Mouse (Mus musculus): ENCODE results near the gene Hadhb.

Gene Hadhb

DNA sequence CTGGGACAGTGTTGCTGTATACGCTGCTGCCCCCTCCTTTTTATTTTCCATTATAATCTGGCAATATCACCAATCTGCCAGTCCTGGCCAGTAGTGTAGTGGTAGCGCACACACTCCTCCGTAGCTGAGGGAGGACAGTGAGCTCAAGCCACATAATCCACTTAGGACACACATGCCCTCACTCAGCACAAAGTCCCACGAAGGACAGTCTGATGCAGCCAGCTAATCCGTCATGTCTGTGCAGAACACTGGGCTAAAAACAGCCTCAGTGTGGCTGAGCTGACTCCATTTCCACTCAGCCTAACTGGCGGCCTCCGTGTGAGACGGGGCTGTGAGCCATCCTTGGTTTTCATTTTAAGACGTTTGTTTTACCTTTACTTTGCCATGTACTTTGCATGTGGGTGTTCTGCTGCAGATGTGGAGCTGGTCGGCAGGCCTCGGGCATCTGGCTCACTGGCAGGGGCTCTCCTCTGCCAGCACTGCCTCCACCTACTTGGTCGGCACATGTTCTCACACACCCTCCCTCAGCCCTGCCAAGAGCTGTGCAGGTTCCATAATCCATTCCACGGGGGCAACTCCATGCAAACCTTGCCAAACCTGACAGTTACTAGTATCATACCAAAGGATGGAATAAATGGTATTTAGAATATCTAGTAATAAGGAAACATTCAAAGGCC is 27.0 kb upstream of the Hadhb start:
- 61% methylated on average over 13 of the region's 13 CpGs for WGBS

- WGBS = 84% methylated on average over 6 of the region's 6 CpGs
These were observed 26.4 kb upstream of the Hadhb start for GRCm38 (mm10) chr5:30128680-30129079.

GRCm38 (mm10) chr5:30131246-30131645 is 23.8 kb upstream of the Hadhb start:
- 84% methylated on average over 4 of the region's 4 CpGs for WGBS

DNA sequence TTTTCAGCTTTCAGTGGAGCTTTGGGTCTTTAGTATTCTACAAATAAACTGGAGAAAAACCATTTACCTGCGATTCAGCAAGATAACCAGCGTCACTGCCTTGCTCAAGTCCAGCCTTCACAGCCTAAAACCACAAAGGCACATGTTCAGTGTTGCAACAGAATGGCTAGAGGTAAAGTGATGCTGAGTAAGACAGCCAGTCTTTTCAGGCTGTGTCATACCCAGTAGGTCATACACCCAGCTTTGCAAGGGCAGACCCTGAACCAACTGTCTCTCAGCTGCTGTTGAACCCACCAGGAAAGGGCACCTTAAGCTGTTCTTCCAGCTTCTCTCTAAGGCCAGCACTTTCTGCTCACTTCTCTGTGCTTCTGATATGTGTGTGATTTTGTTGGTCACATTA is 22.9 kb upstream of the Hadhb start:
- WGBS = 95% methylated on average over 2 of the region's 2 CpGs

GRCm38 (mm10) chr5:30135711-30136231 is 19.3 kb upstream of the Hadhb start:
- 92% methylated on average over 11 of the region's 11 CpGs for WGBS

DNA sequence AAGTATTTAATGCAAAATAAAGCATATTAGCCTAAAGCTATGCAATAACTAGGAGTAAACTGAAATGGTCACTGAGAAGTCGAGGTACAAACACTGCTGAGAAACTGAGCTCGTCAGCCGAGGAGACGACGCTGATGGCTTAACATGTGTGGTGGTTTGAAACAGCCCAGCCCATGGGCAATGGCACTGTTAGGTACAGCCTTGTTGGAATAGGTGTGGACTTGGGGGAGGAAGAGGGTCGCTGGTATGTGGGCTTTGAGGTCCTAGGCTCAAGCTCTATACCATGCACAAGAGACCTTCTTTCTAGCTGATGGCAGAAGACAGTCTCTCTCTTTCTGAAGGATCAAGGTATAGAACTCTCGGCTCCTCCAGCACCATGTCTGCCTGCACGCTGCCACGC is 17.8 kb upstream of the Hadhb start:
- WGBS = 94% methylated on average over 9 of the region's 9 CpGs

- 83% methylated on average over 4 of the region's 4 CpGs for WGBS
These were observed 16.9 kb upstream of the Hadhb start for GRCm38 (mm10) chr5:30138193-30138592.

GRCm38 (mm10) chr5:30146526-30146925 is 8.5 kb upstream of the Hadhb start:
- 64% methylated on average over 6 of the region's 6 CpGs for WGBS

- WGBS = 87% methylated on average over 5 of the region's 5 CpGs
These were observed 6.7 kb upstream of the Hadhb start for GRCm38 (mm10) chr5:30148133-30148920.

- WGBS = 23% methylated on average over 4 of the region's 4 CpGs
These were observed 3.0 kb upstream of the Hadhb start for GRCm38 (mm10) chr5:30152007-30152406.

DNA sequence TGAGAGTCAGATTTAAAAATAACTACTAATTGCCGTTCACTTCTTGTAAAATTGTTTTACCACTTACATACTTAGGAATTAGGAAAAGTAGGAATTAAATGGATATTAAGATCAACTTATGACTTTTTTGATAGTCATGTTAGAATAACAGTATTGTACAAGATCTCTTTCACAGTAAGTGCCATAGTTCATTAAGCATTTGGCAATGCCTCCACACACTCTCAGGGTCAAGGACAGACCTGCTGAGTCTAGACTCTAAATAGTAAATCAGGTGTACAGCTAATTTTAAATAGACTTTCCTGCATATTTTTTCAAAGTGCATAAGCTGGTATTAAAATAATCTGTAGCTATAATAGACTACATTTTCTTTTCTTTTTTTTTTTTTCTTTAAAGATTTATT is 2.6 kb upstream of the Hadhb start:
- 50% methylated on average over 1 of the region's 1 CpGs for WGBS

GRCm38 (mm10) chr5:30153222-30153621 is 1.8 kb upstream of the Hadhb start:
- WGBS = 85% methylated on average over 2 of the region's 2 CpGs

GRCm38 (mm10) chr5:30154013-30154412 is 1.0 kb upstream of the Hadhb start:
- 13% methylated on average over 4 of the region's 4 CpGs for WGBS

DNA sequence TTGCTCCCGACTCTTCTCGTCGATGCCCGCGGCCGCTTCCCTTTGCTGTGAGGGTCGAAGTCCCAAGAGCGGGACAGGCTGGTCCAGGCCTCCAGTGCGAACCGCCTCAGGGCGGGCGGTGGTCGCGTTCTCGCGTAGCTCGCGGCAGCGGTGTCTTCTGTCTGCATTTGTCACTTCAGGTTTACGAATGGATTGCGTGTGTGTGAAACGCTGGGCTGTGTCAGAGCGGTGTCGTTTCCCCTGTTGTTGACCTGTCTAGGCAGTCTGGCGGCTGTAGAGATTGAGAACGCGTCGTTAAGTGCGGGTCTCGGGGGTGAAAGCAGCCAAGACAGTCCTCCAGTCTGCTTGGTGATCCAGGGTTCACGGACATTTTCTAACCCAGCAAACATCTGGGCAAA is 346 bp downstream of the Hadhb start:
- WGBS = under 1% methylated on average over 31 of the region's 31 CpGs

- WGBS = 13% methylated on average over 13 of the region's 13 CpGs
These were observed 977 bp downstream of the Hadhb start for GRCm38 (mm10) chr5:30155821-30156629.

DNA sequence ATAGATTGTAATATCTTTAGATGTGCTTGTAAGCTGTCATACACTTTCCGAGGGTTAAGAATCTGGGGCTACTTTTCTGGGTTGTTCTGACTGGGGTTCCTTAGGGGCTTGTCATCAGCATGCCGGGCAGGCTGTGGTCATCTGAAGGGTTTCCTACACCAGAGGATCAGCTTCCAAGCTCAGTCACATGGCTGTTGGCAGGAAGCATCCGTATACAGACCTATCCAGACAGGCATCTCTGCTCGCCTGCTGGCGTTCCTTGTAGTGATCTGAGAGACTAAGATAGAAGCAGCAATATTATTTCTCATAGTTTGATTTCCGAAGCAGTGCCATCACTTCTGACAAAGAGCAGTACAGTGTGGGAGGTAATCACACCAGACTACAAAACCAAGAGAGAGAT is 4.6 kb downstream of the Hadhb start:
- WGBS = 50% methylated on average over 6 of the region's 6 CpGs

GRCm38 (mm10) chr5:30161836-30162235 is 6.8 kb downstream of the Hadhb start:
- 91% methylated on average over 1 of the region's 1 CpGs for WGBS

- WGBS = 86% methylated on average over 6 of the region's 6 CpGs
These were observed 7.3 kb downstream of the Hadhb start for GRCm38 (mm10) chr5:30162339-30162738.

DNA sequence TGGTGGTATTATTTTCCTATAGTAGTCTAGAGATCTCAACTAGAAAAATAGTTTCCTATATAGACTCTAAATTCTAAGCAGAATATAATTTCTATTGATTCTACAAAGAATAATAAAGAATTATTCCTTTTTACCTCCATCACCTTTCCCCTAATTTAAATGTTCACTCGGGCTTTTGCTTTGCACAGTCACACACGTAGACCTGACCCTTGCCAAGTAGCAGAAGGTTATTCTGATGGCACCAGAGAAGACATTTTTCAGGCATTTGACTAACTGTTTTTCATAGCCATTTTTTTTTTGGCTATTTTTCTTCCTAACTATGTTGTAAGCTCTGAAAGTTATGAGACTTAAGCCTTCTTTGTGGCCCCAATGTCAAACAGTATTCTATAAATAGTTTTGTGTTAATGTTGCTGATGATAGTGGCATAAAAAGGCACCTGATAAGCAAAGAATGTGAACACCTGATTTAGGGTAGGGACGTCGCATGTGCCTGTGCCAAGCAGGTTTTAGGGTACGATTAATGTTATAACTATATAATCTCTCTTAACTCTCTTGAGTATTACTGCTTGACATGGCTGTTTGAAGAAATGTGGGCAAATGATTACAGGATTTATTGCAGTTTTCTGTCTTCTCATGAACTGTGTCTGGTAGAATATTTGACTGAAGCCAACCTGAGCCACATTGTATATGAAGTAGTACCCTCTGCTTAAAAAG is 10.3 kb downstream of the Hadhb start:
- WGBS = 97% methylated on average over 5 of the region's 5 CpGs

DNA sequence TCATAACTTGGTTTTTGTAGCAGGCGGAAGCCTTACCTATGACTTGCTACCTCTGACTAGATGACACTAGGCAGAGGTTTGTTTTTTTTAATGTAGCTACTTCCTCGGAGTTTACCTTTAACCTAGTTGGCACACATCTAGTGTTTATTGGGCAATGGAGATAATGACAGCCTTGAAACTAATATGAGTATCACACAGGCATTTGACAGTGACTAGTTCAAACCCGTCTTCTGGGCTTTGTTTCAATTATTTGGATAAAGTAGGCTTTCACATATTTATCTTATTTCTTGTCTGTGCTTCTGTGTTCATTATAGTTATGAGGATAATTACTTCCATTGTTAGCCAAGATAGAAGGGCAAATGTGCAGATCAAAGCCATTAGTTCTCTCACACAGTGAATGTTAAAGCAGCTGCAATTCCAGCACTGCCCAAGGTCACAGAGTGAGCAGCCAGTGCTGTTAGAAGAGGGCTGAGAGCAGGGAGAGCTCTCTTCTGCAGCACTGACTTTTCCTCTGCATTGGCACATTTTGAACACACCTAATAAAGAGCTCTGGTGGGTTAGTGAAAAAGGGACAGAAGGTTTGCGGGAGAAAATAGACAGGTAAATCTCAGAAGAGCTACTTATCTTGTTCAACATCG is 15.4 kb downstream of the Hadhb start:
- WGBS = 75% methylated on average over 5 of the region's 5 CpGs
